Mouse (Mus musculus) G1E (cell line): ENCODE measurements around the gene Atp5b. TPM values are rescaled to one million over a fixed set of nuclear protein-coding genes. Genes with fewer than 3 reads are reported as not detected.

Source experiments
- ATAC-seq: 2 replicates; pipeline ENCODE4 v1.8.0; 2016; ENCODE audit warnings: mild to moderate bottlenecking; ENCODE audit not compliant: insufficient number of reproducible peaks, poor library complexity, low FRiP score, severe bottlenecking; ENCODE audit errors: extremely low read depth
- DNase-seq: peaks from one replicate; pipeline ENCODE4 v3.0.0; 2012; ENCODE audit warnings: low spot score
- H3K27me3 ChIP-seq: 2 replicates; pipeline ENCODE4 v1.6.1; 2012; ENCODE audit warnings: mild to moderate bottlenecking, low read length, inconsistent platforms; ENCODE audit not compliant: insufficient read depth
- H3K36me3 ChIP-seq: replicated peaks from 2 replicates; pipeline ENCODE3; 2012; ENCODE audit warnings: mild to moderate bottlenecking, inconsistent platforms
- H3K4me1 ChIP-seq: 2 replicates; pipeline ENCODE4 v1.6.1; 2012; ENCODE audit warnings: low read depth, low read length, inconsistent platforms, mixed read lengths; ENCODE audit not compliant: insufficient read depth
- H3K4me3 ChIP-seq: 2 replicates; pipeline ENCODE4 v1.5.1; 2012; ENCODE audit warnings: low read depth, mild to moderate bottlenecking, inconsistent platforms, low read length, moderate library complexity, mixed read lengths
- H3K9me3 ChIP-seq: replicated peaks from 2 replicates; pipeline ENCODE4 v1.6.1; 2012; ENCODE audit warnings: inconsistent platforms
- CTCF ChIP-seq: IDR thresholded peaks from 2 replicates; pipeline ENCODE4 v1.5.1; 2012; ENCODE audit warnings: low read depth, low read length, inconsistent platforms, mixed read lengths
- GATA1 ChIP-seq: IDR thresholded peaks from 2 replicates; pipeline ENCODE4 v1.6.1; 2012; ENCODE audit warnings: borderline replicate concordance, low read length, inconsistent platforms, mixed read lengths
- GATA2 ChIP-seq: IDR thresholded peaks from 2 replicates; pipeline ENCODE4 v1.6.1; 2012; ENCODE audit warnings: low read depth, low read length, inconsistent platforms, borderline replicate concordance
- POLR2AphosphoS5 ChIP-seq: IDR thresholded peaks from 2 replicates; pipeline ENCODE4 v1.6.1; 2012; ENCODE audit warnings: low read depth, low read length, inconsistent platforms; ENCODE audit not compliant: insufficient replicate concordance
- TAL1 ChIP-seq: conservative IDR thresholded peaks from 2 replicates; pipeline ENCODE4 v1.6.1; 2012; ENCODE audit warnings: low read depth, low read length, inconsistent platforms, mixed read lengths
- polyA plus RNA-seq: library from polyadenylated mRNA; stranded (reverse); fragments of >175 nt; gene quantifications from 2 replicates; pipeline ENCODE4 v1.2.3, GENCODE M21; 2012
- total RNA-seq, 2 experiments: library from RNA; stranded (forward) in 1 of 2; stranded (reverse) in 1 of 2; fragments of 200-1000 nt in 1 of 2; fragments of >200 nt in 1 of 2; fragmentation: Nextera tagmentation in 1 of 2; gene quantifications; 2 replicates each; pipeline ENCODE4 v1.2.3; 2014 to 2017

The Atp5b gene
- total and polyA plus RNA-seq, 3 experiments: 1,412 to 2,974 (median 2,076) TPM

- no peaks in the 10 kb centered on the region for H3K27me3 ChIP-seq
- no peak for TF ChIP-seq TAL1
- no peak for TF ChIP-seq GATA2
- no peak for TF ChIP-seq CTCF
- no peak for TF ChIP-seq POLR2AphosphoS5
- no peak for TF ChIP-seq GATA1
- no peaks in the 10 kb centered on the region for H3K9me3 ChIP-seq
- H3K4me1 ChIP-seq: peaks cover 7% of the 10 kb centered on the region
- no peak for ATAC-seq
- H3K36me3 ChIP-seq: peaks cover 39% of the 10 kb centered on the region
- no peak for DNase-seq
- no peak overlapping the region for H3K4me3 ChIP-seq
Observed at GRCm38 (mm10) chr10:128053001-128053400, 30.1 kb upstream of the Atp5b start.

DNA sequence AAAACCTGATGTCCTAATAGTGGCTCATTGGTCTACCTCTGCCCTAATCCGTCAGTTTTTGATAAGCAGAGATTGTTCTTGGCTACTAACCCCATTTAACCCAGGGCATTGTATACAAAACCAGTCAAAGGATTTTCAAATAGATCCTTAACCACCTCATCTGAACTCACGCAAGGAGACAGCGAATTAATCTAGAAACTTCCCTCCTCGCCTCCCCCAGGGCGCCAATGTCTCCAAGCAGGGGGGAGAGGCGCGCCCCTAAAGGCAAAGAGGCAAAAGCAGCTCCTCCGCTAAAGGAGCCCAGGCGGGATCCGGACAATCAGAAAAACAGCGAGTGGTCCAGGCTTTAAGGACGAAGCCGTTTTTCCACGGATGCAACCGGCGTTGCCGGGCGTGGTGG, 24.9 kb upstream of the Atp5b start:
- ATAC-seq (no peak), DNase-seq (no peak)
- TF ChIP-seq GATA2 (no peak), CTCF (no peak)
- peaks cover 22% of the 10 kb centered on the region for H3K36me3 ChIP-seq
- H3K9me3 ChIP-seq: no peaks in the 10 kb centered on the region
- peaks cover 36% of the 10 kb centered on the region for H3K4me1 ChIP-seq
- no peaks in the 10 kb centered on the region for H3K27me3 ChIP-seq
- peak overlapping the region; percentile 95 for H3K4me3 ChIP-seq

GRCm38 (mm10) chr10:128058601-128059151, 24.4 kb upstream of the Atp5b start, which contains the start of gene Ptges3:
Ptges3 (plus strand) TSS chr10:128058954.
- no peak for TF ChIP-seq CTCF
- TF ChIP-seq POLR2AphosphoS5: no peak
- TF ChIP-seq GATA2: no peak
- no peak for TF ChIP-seq TAL1
- no peak for TF ChIP-seq GATA1
- ATAC-seq (peak; percentile 75), DNase-seq (peak; percentile 86)
- peak within 1 kb of the TSS; percentile 95 for H3K4me3 ChIP-seq
- no peaks in the 10 kb centered on the region for H3K9me3 ChIP-seq
- peaks cover 39% of the 10 kb centered on the region for H3K4me1 ChIP-seq
- H3K27me3 ChIP-seq: no peaks in the 10 kb centered on the region
- peaks cover 25% of the 10 kb centered on the region for H3K36me3 ChIP-seq

- ATAC-seq (no peak), DNase-seq (peak; percentile 64)
- peak overlapping the region; percentile 95 for H3K4me3 ChIP-seq
- H3K27me3 ChIP-seq: no peaks in the 10 kb centered on the region
- no peak for TF ChIP-seq CTCF
- TF ChIP-seq POLR2AphosphoS5: no peak
- TF ChIP-seq GATA1: no peak
- TF ChIP-seq GATA2: no peak
- no peak for TF ChIP-seq TAL1
- H3K36me3 ChIP-seq: peaks cover 31% of the 10 kb centered on the region
- H3K4me1 ChIP-seq: peaks cover 46% of the 10 kb centered on the region
- no peaks in the 10 kb centered on the region for H3K9me3 ChIP-seq
Observed at GRCm38 (mm10) chr10:128059207-128059981, 23.7 kb upstream of the Atp5b start.

DNA sequence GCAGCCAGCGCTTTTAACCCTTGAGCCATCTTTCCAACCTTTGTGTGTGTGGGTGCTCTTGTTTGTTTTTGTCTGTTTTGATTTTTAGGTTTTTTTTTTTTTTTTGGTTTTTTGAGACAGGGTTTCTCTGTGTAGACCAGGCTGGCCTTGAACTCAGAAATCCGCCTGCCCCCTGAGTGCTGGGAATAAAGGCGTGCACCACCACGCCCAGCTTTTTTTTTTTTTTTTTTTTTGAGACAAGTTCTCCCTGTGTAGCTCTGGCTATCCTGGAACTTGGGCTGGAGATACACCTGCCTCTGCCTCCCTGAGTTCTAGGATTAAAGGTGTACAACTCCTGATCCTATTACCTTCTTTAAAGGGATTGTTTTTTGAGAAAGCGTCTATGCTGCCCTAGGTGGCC, 22.0 kb upstream of the Atp5b start:
- DNase-seq (no peak), ATAC-seq (no peak)
- Histone ChIP-seq H3K4me1 (peaks cover 57% of the 10 kb centered on the region), H3K9me3 (no peaks in the 10 kb centered on the region), H3K27me3 (no peaks in the 10 kb centered on the region), H3K36me3 (peaks cover 47% of the 10 kb centered on the region), H3K4me3 (peak overlapping the region; percentile 95; the same call in 1 of the 2 replicates)
- no peak for TF ChIP-seq TAL1
- no peak for TF ChIP-seq CTCF
- TF ChIP-seq GATA2: no peak
- TF ChIP-seq POLR2AphosphoS5: no peak
- TF ChIP-seq GATA1: no peak

GRCm38 (mm10) chr10:128062221-128062989, 20.7 kb upstream of the Atp5b start:
- no peak for ATAC-seq
- no peak for TF ChIP-seq TAL1
- TF ChIP-seq POLR2AphosphoS5: no peak
- TF ChIP-seq CTCF: no peak
- TF ChIP-seq GATA2: no peak
- no peak for TF ChIP-seq GATA1
- H3K4me1 ChIP-seq: peaks cover 63% of the 10 kb centered on the region

More at GRCm38 (mm10) chr10:128062221-128062989, 20.7 kb upstream of the Atp5b start:
- H3K36me3 ChIP-seq: peaks cover 55% of the 10 kb centered on the region
- no peak for DNase-seq
- H3K27me3 ChIP-seq: no peaks in the 10 kb centered on the region
- no peak overlapping the region; the same call in 1 of the 2 replicates for H3K4me3 ChIP-seq
- no peaks in the 10 kb centered on the region for H3K9me3 ChIP-seq
